Mouse (Mus musculus) retina, adult 2 months (tissue): Measurements from ENCODE around the gene Met.

Experiments used
- DNase-seq: peaks from one replicate; pipeline ENCODE4 v3.0.0-alpha.2; 2012; ENCODE audit warnings: low read depth, low spot score

Met gene

DNA sequence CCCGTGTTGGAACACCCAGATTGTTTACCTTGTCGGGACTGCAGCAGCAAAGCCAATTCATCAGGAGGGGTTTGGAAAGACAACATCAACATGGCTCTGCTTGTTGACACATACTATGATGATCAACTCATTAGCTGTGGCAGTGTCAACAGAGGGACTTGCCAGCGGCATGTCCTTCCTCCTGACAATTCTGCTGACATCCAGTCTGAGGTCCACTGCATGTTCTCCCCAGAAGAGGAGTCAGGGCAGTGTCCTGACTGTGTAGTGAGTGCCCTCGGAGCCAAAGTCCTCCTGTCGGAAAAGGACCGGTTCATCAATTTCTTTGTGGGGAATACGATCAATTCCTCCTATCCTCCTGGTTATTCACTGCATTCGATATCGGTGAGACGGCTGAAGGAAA lies 27.9 kb downstream of the Met start:
- no peak for DNase-seq

DNA sequence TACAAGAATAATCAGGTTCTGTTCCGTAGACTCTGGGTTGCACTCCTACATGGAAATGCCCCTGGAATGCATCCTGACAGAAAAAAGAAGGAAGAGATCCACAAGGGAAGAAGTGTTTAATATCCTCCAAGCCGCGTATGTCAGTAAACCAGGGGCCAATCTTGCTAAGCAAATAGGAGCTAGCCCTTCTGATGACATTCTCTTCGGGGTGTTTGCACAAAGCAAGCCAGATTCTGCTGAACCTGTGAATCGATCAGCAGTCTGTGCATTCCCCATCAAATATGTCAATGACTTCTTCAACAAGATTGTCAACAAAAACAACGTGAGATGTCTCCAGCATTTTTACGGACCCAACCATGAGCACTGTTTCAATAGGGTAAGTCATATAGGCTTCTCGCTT lies 28.5 kb downstream of the Met start:
- DNase-seq, result no peak

DNA sequence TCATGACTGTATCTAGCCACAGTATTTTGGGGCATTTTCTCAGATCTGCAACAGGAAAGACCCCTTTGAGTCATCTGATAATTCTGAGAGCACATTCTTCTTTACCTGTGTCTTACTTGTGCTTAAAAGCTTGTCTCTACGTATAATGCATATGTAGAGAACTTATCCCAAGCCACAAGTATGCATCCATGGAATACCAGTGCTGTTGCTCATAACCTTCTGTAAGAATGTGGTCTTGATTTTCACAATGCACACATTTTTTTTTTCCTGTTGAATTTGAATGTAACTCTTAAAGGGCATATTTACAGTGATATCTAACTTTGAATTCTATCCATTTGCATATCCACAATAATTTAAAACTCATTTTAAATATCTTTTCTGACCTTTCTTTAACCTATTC lies 31.8 kb downstream of the Met start:
- DNase-seq, result no peak

DNA sequence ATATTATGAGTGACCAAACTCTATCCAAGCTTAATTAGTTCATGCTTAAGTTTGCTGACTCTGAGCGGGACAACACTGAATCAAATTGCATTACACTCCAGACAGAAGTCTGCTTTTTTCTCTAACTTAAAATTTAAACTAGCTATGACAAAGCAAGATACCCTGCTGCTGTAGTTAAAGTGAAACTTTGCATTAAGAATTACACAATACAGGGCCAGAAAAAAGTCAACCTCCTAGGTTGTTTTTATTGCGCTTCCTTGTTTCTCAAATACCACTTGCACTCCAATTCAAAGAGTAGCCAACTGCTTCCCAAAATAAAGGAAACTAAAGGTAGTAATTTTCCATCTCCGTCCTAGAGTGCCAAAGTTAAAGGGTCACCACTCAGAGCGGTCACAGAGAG lies 33.8 kb downstream of the Met start:
- no peak for DNase-seq

DNA sequence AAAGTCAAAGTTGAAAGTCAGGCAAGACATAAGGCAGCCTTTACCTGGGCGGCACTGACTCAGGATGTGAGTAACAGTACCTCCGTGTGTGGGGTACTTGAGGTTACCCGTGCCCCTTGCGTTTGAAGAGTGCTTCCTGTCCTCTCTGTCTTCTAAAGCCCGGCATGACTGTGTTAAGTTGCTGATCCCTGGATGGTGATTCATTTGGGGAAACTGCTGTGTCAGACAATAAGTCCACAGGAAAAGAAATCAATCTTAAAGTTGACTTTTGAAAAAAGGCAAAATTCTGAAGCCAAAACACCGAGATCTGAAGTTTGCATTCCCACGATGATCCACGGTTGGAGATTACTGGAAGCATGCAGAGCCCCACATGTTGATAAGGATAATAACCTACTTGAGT lies 35.2 kb downstream of the Met start:
- no peak for DNase-seq

DNA sequence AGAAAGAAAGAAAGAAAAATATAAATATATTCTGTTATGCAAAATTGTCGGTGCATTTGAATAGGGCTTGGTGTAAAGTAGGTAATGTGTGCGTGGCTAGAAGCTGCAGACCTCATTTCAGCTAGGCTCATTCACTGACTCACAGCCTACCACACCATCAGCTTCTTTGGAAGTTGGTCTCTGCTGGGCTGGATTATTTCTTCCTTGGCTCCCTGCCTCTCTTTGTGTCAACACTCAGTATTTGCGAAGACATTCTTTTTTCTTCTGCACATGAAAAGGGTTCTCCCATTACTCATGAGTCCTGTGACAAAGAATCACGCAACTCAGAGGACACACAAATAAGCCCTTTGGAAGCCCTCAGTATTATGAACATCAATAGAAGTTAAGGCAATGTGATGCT lies 37.8 kb downstream of the Met start:
- DNase-seq, result no peak

DNA sequence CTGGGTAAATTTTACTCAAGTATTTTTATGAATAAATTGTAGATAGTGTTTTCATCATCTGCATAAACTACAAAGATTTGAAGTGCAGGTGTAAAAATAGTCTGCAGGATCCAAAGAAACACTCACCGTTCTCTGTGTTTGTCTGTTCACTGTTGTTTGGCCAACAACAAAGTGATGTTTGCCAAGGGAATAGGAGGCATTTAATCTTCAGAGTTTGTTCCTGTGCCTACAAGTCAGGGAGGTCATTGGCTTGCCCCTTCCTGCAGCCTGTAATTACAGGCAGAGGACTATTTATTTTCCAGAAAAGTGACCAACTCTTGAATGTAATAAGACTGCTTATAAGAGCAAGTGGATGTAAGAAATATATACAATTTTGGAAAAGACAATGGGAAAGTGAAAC lies 38.7 kb downstream of the Met start:
- no peak for DNase-seq

DNA sequence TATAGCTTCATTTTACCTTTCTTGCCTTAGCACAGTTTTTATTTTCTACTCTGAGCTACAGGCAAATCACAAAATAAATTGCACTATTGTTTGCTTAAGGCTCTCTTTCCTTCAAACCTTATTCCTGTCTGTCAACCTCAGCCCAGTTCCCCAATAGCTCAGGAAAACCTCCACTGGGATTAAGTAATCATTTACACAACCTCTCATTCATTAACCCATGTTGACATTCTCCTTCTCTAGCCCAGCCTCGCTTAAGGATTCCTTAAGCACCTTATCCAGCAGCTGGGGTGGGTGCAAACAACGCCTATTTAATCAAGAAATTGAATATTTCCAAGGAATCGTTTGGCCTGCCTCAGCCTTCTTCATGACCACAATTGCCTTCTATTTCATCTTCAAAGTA lies 40.1 kb downstream of the Met start:
- no peak for DNase-seq

DNA sequence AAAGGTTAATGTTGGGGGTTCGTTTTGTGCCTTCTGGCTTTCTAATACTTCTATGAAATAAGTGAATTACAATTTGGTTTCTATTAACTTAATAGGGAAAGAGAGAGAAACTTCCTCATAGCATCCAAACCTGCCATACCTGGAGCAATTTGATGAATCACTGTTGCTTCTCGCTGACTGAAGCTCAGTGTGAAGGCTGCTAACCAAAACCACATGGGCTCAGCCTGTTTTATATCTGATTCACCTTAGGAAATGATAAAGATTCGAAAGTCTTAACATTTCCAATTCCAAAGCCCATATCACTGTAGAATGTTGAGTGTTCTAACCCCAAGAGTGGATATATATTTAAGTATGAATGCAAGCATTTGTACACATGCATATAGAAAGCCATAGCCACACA lies 41.9 kb downstream of the Met start:
- no peak for DNase-seq

DNA sequence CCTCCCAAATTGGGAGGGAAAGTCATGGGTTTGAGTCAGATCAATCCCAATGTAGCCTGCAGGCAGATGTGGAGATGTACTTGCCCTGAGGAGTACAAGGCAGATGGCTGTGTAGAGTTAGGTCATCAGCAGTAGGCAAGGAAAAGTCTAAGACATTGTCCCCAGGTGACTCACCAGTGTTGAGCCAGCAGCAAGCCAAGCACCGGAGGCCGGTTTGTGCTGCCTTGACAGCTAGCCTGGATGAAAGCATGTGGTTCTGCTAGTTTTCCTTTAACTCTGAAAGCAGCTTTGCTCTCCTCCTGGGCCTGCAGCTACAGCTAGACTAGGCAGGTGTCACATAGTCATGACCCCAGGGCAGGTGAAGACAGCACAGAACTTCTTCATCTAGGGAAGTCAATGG lies 43.2 kb downstream of the Met start:
- no peak for DNase-seq

DNA sequence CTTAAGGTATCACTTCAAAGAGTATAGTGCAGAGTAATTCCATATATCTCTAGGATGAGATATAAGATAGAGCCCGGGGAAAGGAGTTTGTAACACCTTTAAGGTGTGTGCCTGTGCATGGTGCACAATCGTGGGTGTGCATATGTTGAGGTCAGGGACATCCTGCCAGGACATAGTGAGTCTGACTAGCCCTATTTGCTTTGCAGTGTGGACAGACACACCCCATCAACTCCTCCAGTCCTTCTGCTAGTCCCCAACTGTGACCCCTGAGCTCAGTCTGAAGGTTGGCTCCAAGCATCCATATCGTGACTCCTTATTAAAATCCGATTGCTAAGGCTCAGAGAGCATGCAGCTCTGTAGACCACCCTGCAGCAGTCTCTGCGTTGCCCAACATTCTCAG lies 44.6 kb downstream of the Met start:
- DNase-seq, result no peak

DNA sequence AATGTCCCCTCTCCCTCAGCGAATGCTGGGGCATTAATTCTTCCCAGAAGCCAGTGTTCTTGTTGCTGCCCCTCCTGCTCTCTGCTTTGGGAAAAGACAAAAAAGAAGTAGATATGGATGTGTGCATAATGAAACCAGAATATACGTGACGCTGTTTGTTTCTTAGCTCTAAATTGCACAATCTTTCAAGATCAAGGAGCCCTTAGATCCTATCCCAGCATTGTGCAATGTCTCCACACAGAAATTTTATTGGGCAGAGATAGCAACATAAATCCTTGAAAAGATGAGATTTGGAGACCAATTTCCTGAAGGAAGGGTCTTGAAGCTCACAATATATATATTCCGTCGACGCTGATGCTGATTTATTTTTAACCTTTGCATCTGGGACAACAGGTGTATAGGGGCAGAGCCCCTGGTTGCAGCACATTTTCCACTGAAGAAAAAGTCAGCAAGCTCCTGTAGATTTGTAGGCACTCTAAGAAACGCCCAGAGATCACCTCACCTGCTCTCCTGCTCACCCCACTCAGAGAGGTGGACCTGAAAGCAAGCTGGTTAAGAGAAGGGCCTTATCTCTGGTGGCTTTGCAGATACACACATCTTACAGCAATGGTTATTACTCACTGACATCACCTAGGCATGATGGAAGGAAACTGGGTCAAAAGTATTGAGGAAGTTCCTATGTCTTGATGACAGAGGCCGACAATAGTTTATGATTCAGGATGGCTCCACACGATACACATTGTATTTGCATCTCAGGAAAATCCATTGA lies 45.2 kb downstream of the Met start:
- DNase-seq, result no peak

DNA sequence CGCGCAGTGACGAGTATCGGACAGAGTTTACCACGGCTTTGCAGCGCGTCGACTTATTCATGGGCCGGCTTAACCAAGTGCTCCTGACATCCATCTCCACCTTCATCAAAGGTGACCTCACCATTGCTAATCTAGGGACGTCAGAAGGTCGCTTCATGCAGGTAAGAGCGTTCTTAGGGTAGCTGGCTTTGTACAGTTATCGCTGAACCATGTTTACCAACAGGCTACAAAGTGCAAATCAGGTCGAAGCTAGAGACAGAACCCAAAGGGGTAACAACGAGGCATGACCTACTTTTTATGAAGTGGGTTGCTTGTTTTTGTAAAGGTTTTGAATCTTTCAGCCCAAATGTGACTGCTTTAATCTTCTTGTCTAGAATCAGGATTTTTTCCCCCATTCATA lies 49.8 kb downstream of the Met start:
- DNase-seq, result no peak

DNA sequence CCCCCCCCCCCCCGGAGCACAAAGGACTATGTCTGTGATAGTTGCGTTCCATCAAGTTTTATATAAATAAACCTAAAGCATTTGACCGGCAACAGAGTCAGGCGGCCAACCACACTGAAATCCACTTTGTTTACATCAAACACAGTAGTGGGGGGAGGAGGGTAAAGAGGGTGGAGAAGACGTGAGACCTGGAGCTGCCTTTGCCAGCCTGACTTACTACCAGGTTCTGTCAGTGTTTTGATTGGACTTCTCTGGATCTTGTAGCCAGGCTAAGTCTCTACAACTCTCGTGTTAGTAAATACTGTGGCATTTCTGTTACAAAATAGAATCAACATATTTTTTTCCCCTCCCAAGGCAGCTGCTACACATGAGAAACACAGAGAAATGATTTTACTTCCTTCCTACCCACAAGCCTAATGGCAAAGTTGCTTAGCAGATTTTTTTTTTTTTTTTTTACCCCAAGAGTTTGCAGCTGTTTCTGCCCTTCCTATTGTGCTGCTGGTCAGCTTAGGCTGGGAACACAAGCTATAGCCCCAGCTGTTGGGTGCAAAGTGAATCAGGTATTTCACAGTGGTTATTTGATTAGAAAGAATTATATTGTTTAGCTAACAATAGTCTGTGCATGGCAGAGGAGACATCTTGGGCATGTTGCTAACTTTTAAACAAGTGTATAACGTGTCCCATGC lies 52.3 kb downstream of the Met start:
- DNase-seq, result no peak

DNA sequence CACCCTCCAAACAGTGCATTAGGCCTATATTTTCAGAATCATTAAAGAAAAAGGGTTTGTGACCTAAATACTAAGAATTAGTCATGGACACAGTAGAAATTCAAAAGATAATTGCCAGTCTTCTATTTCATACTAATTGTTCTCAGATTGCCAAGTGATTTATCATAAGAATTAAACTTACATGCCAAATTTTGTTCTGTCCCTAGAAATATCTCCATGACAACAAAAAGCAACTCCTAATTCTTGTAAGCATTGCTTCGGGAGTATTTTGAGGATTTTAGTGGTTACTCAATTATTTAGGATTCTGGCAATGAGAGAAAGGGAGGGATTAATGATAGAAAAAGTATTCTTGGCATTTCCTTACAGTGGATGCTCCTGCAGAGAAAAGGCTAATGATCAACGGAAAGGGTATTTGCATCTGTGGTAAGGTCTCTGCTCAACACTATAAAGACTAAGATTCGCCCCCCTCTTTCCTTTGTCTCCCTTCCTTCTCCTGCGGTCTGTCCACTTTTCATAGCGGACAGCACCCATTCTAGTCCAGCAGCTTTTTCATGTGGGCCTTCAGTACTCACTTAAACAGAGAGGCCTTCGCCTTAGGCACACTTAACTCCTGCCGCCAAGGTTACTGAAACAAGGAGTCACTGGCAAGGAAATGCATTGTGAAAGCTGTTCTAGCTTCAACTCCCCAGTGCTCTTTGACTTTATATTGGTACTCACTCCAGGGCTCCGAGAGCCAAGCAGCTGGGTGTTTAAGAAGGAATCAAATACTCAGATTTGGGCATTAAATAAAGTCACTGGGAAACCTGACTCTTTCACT lies 58.5 kb downstream of the Met start:
- no peak for DNase-seq

DNA sequence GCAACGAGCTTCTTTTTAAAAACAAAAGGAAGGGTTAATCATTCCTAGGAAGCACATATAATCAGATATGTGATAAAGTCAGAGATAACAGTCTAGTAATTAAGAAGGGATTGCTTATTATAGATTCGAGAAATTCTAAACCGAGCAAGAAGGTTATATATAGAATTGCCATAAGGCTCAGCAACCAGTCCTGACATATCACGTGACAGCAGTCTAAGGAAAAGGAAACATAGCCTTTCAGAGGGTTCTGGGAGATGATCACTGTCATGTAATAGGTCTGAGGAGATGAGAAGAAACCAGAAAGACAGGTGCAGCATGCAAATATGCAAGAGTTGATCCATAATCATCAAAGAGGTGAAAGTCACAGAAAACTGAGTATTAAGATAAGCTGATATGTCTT lies 59.3 kb downstream of the Met start:
- no peak for DNase-seq

DNA sequence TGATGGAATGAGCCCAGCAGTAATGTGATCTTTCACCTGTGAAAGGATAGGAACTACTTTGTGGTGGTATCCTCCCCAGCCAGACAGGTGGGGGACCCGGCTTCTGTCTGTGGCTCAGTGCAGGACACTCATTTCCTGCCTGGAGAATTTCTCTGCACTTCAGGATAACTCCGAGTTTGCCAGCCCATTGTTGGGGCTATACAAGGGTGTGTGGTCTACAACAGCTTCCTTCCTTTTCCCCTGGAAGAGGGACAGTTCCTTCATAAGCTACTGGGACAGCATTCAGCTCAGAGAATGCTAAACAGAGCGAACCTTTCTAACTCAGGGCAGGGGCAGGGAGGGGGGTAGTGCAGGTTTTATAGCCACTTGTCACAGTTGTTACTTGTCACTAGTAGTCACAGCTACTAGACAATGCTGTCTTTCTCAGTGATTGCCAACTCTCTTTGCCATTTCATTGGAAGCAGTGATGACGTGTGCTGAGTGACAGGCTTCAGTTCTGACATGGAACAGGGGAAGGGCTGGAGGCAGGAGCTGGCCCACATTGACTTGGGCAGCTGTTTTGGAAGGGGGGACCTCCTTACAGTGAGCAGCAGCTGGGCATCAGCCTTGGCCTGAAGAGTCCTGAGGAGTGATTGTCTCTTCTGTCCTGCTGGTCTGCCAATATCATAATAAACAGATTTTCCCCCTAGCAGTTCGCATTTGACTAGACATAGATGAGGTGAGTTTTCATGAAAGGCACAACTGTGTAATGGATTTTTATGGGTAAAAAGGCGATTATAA lies 66.1 kb downstream of the Met start:
- DNase-seq, result no peak

DNA sequence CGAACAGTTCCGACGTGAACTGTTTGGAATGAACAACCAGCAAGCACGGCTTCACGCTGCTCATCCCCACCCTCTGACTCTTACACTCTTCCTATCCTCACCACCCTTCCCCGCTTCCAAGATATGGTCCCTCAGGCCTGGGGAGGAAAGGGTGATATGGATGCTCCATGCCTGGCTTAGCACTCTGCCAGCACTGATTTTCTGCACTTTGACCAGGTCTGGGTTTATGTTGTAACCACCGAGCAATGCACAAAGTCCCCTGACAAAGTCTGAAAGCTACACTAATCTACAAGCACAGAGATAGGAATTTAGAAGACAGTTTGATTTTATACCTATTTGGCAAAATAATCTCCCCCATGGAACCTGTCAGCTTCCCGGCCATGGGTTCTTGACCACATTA lies 78.0 kb downstream of the Met start:
- no peak for DNase-seq

DNA sequence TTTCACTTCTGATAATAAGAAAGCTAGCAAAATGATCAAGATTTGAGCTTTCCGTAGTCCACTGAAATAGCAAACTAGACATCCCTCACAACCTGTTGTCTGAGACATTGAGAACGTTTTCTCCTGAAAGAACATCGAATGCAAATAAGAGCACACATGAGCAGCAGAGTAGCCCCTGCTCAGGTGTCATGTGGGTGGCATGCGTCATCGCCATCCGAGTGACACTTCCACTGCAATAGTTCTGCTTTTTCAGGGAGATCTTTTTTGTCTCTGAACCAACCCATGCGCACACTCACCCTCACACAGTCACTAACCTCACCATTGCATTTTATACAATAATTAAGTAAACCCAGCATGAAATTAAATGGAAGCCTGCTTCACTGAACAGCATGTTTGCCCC lies 78.8 kb downstream of the Met start:
- no peak for DNase-seq

DNA sequence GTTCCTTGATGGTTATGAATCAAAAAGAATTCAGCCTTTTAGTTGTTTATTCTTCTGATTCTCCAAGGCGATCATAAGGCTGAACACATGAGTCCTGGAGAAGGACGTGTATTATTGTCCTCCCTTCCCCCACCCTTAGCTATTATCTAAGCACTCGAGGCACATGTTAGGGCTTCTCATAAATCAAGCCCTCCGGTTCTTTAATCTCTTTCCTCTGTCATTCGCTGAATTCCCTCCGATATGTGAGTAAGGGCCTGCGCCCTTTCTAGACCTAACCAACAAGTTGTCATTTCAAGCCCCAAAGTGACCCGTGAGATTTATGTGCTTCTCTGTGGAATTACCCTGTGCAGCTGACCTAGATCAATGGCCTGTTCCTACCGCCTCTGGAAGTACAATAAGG lies 81.9 kb downstream of the Met start:
- no peak for DNase-seq

DNA sequence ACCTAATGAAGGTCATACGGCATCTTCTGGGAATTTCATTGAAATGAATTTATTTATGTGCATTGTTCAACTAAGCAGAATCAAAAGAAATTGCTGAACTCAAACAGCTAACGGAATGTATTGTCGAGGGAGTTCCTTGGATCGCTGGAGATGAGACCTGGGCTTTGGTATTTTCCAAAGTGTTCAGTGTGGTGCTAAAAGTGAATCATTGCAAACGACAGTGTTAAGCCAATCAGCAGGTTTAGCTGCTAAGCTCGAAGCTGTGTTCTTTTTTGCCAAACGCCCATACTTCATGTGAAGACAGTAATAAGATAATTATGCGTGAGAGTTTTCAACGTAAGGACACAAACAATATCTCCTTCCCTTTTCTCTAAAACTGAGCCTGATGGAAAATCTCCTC lies 82.7 kb downstream of the Met start:
- DNase-seq, result no peak

DNA sequence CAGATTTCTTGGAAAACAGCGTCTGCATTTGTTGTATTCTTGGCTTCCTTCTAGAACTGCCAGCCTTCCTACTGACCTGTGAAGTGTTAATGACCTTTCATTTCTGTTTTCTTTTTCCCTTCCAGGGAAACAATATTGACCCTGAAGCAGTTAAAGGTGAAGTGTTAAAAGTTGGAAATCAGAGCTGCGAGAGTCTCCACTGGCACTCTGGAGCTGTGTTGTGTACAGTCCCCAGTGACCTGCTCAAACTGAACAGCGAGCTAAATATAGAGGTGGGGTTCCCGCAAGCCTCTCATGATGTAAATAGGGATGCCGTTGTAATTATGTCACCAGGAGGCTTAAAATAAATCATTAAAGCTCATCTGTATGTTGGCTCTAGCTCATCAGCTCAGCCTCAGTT lies 83.2 kb downstream of the Met start:
- no peak for DNase-seq
